Mouse (Mus musculus) kidney, postnatal 0 days (tissue): ENCODE results near the gene Ociad1. TPM values are rescaled to one million over a fixed set of nuclear protein-coding genes. Genes with fewer than 3 reads are reported as not detected.

ENCODE experiments used
- ATAC-seq: fragments of 200-750 bp; cut with Nextera tagmentation; replicated peaks from 2 replicates; pipeline ENCODE4 v1.8.0; 2017; ENCODE audit warnings: low read depth, moderate number of reproducible peaks, moderate TSS enrichment, moderate library complexity; ENCODE audit not compliant: low FRiP score
- DNase-seq: peaks from one replicate; pipeline ENCODE4 v3.0.0-alpha.2; 2016; ENCODE audit warnings: low spot score
- H3K27ac ChIP-seq: fragments of 300-500 bp; sonication (generic); 2 replicates; pipeline ENCODE4 v1.5.1; 2014; ENCODE audit warnings: mild to moderate bottlenecking
- H3K27me3 ChIP-seq: fragments of 300-500 bp; sonication (generic); 2 replicates; pipeline ENCODE4 v1.6.1; 2014; ENCODE audit warnings: low read length, mixed read lengths; ENCODE audit not compliant: insufficient read depth
- H3K36me3 ChIP-seq: fragments of 300-500 bp; sonication (generic); 2 replicates; pipeline ENCODE4 v1.6.1; 2014; ENCODE audit warnings: low read length, mixed read lengths; ENCODE audit not compliant: insufficient read depth
- H3K4me1 ChIP-seq: fragments of 300-500 bp; sonication (generic); replicated peaks from 2 replicates; pipeline ENCODE4 v1.6.1; 2014; ENCODE audit warnings: antibody characterized with exemption, low read length, mixed read lengths; ENCODE audit not compliant: insufficient read depth
- H3K4me2 ChIP-seq: fragments of 300-500 bp; sonication (generic); 2 replicates; pipeline ENCODE4 v1.6.1; 2014; ENCODE audit warnings: mild to moderate bottlenecking, low read length, moderate library complexity, mixed read lengths
- H3K4me3 ChIP-seq: fragments of 300-500 bp; sonication (generic); replicated peaks from 2 replicates; pipeline ENCODE4 v1.5.1; 2014; ENCODE audit warnings: low read depth, low read length
- H3K9ac ChIP-seq: fragments of 300-500 bp; sonication (generic); 2 replicates; pipeline ENCODE4 v1.6.1; 2014; ENCODE audit warnings: low read depth, low read length
- H3K9me3 ChIP-seq: fragments of 300-500 bp; sonication (generic); replicated peaks from 2 replicates; pipeline ENCODE4 v1.6.1; 2016; ENCODE audit warnings: low read length, inconsistent platforms, mixed read lengths
- CTCF ChIP-seq: IDR thresholded peaks from 2 replicates; pipeline ENCODE4 v1.5.1; 2016; ENCODE audit warnings: antibody characterized with exemption, low read depth, mild to moderate bottlenecking, moderate library complexity
- WGBS: fragments of 180-500 bp; shearing (Covaris S2); extraction: QIAGEN DNeasy Blood & Tissue Kit; methylation state at CpG from one replicate; pipeline ENCODE4 v1.1.7; 2014; 5-methylcytosine and 5-hydroxymethylcytosine counted together
- polyA plus RNA-seq: library from polyadenylated mRNA; unstranded; fragments of >200 nt; fragmentation: Nextera tagmentation; extraction: Ambion mirVana; gene quantifications from 2 replicates; pipeline ENCODE4 v1.2.1, GENCODE M21; 2015

Gene Ociad1
- polyA plus RNA-seq, 1 experiment from 2014 or later, result 209 TPM

DNA sequence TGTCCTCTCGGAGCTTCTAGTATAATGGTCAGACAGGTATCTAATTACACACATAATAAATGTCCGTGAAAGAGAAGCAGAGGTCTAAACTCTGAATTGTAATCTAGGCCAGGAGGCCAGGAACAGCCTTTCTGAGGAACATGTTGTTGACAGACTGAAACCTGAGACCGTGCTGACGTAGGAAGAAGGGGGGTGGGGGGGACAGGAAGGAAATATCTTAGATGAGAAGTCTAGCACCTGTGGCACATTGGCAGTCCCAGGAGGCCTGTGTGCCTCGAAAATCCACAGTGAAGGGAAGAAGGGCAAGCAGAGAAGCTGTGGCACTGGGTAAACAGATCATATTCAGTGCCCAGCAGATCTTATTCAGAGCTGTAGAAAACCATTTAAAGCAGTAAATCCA, 27.1 kb upstream of the Ociad1 start:
- H3K27ac ChIP-seq, result peak overlapping the region; percentile 66
- peak; percentile 71 for ATAC-seq
- H3K4me1 ChIP-seq, result no peaks in the 10 kb centered on the region
- DNase-seq, result peak; percentile 78
- no peaks in the 10 kb centered on the region for H3K36me3 ChIP-seq
- H3K27me3 ChIP-seq, result no peaks in the 10 kb centered on the region
- TF ChIP-seq CTCF, result no peak
- H3K9ac ChIP-seq, result no peak overlapping the region
- no peaks in the 10 kb centered on the region for H3K9me3 ChIP-seq
- no peak overlapping the region for H3K4me3 ChIP-seq
- 15% methylated on average over 5 of the region's 5 CpGs for WGBS
- no peak overlapping the region for H3K4me2 ChIP-seq

DNA sequence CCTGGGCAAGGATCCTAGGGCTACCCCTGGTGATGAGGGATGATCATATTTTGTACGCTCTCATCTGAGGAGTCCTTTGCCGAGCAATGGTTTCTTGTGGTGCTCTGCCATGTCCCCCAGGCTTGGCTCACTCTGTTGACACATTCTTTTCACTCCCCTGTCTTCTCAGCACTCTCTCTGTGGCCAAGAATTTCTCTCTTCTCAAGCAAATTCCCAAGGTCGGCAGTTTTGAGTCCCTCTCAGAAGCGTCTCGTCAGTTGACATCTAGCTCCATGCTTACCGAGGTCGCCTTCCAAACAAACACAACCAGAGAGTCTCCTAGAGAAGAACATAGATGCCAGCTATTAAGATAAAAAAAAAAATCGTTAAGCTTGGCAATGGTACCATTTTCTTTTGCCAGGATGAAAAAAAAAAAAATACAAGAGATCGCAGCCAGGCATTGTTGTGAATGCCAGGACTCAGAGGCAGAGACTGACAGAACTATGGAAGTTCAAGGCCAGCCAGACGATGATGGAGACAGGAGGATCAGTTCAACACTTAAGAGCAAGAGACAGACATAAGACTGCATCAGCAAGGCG, 23.9 kb upstream of the Ociad1 start:
- Histone ChIP-seq H3K4me3 (no peak overlapping the region), H3K27ac (no peak overlapping the region), H3K9ac (no peak overlapping the region), H3K36me3 (no peaks in the 10 kb centered on the region), H3K27me3 (no peaks in the 10 kb centered on the region), H3K9me3 (no peaks in the 10 kb centered on the region), H3K4me2 (no peak overlapping the region), H3K4me1 (no peaks in the 10 kb centered on the region)
- 74% methylated on average over 11 of the region's 11 CpGs for WGBS
- no peak for ATAC-seq
- no peak for TF ChIP-seq CTCF
- no peak for DNase-seq

DNA sequence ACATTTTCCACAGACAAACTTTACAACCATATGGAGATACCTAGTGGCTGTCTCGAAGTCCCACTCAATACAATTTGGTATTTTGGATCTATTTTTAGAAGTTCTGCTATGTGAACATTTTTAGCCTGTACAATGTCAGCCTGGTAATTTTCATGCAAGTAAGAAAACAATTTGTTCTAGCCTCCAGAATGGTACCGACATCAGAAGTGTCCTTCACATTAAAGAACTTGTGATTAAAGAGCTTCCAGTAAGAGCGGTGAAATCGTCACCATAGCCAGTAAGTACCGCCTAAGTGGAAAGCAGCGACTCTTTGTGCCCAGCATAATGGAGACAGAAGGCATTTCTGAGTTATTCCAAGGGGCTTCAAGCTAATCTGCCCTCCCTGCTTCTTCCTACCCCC, 22.0 kb upstream of the Ociad1 start:
- WGBS, result 70% methylated on average over 6 of the region's 6 CpGs
- no peak overlapping the region for H3K9ac ChIP-seq
- no peak for DNase-seq
- H3K4me2 ChIP-seq, result no peak overlapping the region
- no peak overlapping the region for H3K4me3 ChIP-seq
- no peak for TF ChIP-seq CTCF
- no peaks in the 10 kb centered on the region for H3K9me3 ChIP-seq
- no peaks in the 10 kb centered on the region for H3K36me3 ChIP-seq
- ATAC-seq, result no peak
- no peaks in the 10 kb centered on the region for H3K4me1 ChIP-seq
- no peaks in the 10 kb centered on the region for H3K27me3 ChIP-seq
- H3K27ac ChIP-seq, result no peak overlapping the region

DNA sequence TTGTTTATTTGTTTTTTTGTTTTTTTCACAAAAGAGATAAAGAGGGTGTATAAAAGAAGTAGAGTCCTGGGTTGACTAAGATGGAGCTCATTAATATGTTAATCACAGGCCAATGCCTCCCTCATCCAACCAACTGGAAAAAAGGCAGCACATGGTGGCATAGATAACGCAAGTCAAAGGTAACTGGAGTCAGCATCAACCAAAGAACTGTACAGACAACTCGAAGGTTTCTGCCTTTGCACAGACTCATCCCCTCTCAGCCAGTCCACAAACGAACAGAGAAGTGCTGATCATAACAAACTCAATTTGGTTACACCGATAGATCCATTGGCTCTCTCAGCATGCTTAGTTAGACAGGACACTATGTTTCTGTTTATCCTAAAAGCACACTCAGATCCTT, 19.4 kb upstream of the Ociad1 start:
- H3K27me3 ChIP-seq, result no peaks in the 10 kb centered on the region
- H3K4me3 ChIP-seq, result no peak overlapping the region
- no peak for TF ChIP-seq CTCF
- no peak overlapping the region for H3K4me2 ChIP-seq
- ATAC-seq, result no peak
- H3K36me3 ChIP-seq, result no peaks in the 10 kb centered on the region
- WGBS, result 65% methylated on average over 4 of the region's 4 CpGs
- no peak for DNase-seq
- no peak overlapping the region for H3K27ac ChIP-seq
- H3K9me3 ChIP-seq, result no peaks in the 10 kb centered on the region
- no peaks in the 10 kb centered on the region for H3K4me1 ChIP-seq
- no peak overlapping the region for H3K9ac ChIP-seq

DNA sequence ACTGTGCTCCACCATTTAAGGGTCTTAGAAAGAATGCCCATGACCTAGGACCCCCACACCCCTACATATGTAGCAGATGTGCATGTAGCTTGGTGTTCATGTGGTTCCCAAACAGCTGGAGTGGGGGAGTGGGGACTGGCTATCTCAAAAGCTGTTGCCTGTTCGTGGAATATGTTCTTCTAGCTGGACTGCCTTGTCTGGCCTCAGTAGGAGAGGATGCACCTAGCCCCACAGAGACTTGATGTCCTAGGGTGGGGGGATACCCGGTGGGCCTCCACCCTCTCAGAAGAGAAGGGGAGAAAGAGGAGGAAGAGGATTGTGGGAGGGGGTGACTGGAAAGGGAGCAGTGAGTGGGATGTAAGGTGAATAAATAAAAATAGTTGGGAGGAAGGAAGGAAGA, 17.6 kb upstream of the Ociad1 start:
- Histone ChIP-seq H3K4me3 (no peak overlapping the region), H3K4me1 (peaks cover 7% of the 10 kb centered on the region; the same call in 1 of the 2 replicates), H3K27me3 (no peaks in the 10 kb centered on the region), H3K36me3 (no peaks in the 10 kb centered on the region), H3K4me2 (no peak overlapping the region), H3K9me3 (no peaks in the 10 kb centered on the region), H3K9ac (no peak overlapping the region), H3K27ac (no peak overlapping the region)
- TF ChIP-seq CTCF, result no peak
- no peak for DNase-seq
- no peak for ATAC-seq
- 86% methylated on average over 2 of the region's 2 CpGs for WGBS

DNA sequence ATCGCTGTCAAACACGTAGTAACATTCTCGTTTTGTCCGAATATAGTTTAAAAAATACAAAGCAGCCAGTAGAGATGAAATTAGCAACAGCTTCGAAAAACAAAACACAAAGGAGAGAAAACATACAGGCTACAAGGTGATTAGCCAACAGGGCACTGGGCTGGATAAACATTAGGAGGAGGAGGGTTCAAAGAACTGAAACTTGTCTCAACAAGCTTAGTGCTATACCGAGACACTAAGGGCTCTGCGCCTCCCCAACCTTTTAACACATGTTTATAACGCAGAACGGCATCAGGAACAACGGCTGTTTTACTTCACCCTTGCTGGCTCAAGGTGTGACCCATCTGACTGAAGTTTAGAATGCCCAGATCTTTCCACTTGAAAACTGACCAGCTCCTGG, 13.4 kb upstream of the Ociad1 start:
- WGBS, result 31% methylated on average over 10 of the region's 10 CpGs
- no peak for TF ChIP-seq CTCF
- no peak overlapping the region for H3K4me3 ChIP-seq
- no peaks in the 10 kb centered on the region for H3K27me3 ChIP-seq
- peak overlapping the region; percentile 62 for H3K27ac ChIP-seq
- ATAC-seq (no peak), DNase-seq (peak; percentile 34)
- peaks cover 8% of the 10 kb centered on the region; the same call in 1 of the 2 replicates for H3K4me1 ChIP-seq
- peak overlapping the region; percentile 7; the same call in 1 of the 2 replicates for H3K4me2 ChIP-seq
- H3K36me3 ChIP-seq, result no peaks in the 10 kb centered on the region
- H3K9ac ChIP-seq, result no peak overlapping the region
- no peaks in the 10 kb centered on the region for H3K9me3 ChIP-seq
